Comparison of ENCODE assay signal across 7 mouse cellular contexts in the genomic region with DNA sequence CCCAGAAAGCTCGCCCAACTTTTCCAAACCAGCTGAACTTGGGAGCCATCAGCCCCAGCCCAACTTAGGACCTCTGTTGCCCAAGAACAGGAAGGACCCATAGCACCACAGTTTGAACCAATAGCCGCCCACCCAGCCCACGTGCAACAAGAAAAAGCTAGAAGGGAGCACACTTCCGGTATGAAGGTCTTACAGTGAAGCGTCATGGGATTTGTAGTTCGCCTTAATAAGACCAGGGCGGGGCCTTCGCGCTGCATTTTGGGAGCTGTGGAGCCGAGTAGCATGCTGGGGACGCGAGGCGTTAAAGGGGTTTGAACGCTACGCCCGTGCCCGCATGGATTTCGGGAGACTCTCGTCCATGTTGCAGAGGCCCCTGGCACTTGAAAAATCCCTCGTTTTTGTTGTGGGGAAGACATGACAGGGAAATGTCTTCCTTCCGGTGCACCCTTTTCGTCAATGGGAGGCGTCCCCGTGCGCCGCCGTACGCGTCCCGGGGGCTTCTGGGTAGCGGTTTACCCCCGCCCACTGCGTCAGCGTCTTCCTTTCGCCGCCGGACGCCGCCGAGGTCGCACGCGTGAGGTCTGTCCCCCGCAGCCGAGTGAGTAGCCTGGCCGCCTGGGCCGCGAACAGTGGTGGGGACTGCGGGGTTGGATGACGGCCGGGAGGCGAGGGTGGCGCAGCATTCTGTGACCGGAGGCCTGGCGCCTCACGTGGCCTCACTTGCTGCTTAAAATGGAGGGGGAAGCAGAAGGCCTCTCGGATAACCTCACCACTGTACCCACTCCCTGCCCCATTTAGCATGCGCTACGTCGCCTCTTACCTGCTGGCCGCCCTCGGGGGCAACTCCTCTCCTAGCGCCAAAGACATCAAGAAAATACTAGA. TPM values are rescaled to one million over a fixed set of nuclear protein-coding genes. Genes with fewer than 3 reads are reported as not detected.
DNase-seq lines count a peak whose midpoint lies in the region; ATAC-seq lines count a peak whose summit lies in the region.

Gene Rplp2, plus strand, starts transcription at position 261 of the 882 bp plus-strand sequence.

- H3K4me3 ChIP-seq in embryonic facial prominence, embryonic 12.5 days = peak within 1 kb of the TSS; percentile 78
- peak within 1 kb of the TSS; percentile 87 for H3K4me3 ChIP-seq in limb, embryonic 13.5 days
- H3K4me3 ChIP-seq in midbrain, embryonic 16.5 days (ENCODE audit: low read depth, low read length) = peak within 1 kb of the TSS; percentile 87

- H3K9me3 ChIP-seq in embryonic facial prominence, embryonic 12.5 days = no peaks in the 10 kb centered on the region
- H3K9me3 ChIP-seq in limb, embryonic 13.5 days = no peaks in the 10 kb centered on the region
- no peaks in the 10 kb centered on the region for H3K9me3 ChIP-seq in midbrain, embryonic 16.5 days (replicated peaks; ENCODE audit: control insufficient read depth, low read length, poor library complexity, severe bottlenecking)

- H3K4me2 ChIP-seq in embryonic facial prominence, embryonic 12.5 days (replicated peaks) = peak within 1 kb of the TSS; percentile 71
- H3K4me2 ChIP-seq in limb, embryonic 13.5 days (replicated peaks) = peak within 1 kb of the TSS; percentile 76
- peak within 1 kb of the TSS; percentile 68 for H3K4me2 ChIP-seq in midbrain, embryonic 16.5 days (ENCODE audit: low read length)

- H3K27me3 ChIP-seq in embryonic facial prominence, embryonic 12.5 days = no peaks in the 10 kb centered on the region
- no peaks in the 10 kb centered on the region for H3K27me3 ChIP-seq in limb, embryonic 13.5 days
- H3K27me3 ChIP-seq in midbrain, embryonic 16.5 days (ENCODE audit: control insufficient read depth, insufficient read depth, low read depth, low read length) = no peaks in the 10 kb centered on the region

- WGBS in embryonic facial prominence, embryonic 12.5 days = under 1% methylated on average over 63 of the region's 63 CpGs
- WGBS in limb, embryonic 13.5 days = under 1% methylated on average over 63 of the region's 63 CpGs
- WGBS in midbrain, embryonic 16.5 days = under 1% methylated on average over 63 of the region's 63 CpGs

- H3K9ac ChIP-seq in embryonic facial prominence, embryonic 12.5 days = peak within 1 kb of the TSS; percentile 91
- peak within 1 kb of the TSS; percentile 93 for H3K9ac ChIP-seq in limb, embryonic 13.5 days
- peak within 1 kb of the TSS; percentile 85 for H3K9ac ChIP-seq in midbrain, embryonic 16.5 days (ENCODE audit: low read depth, low read length)

- DNase-seq in adrenal gland, postnatal 25 days = peak; percentile 93
- DNase-seq in heart, adult 18-20 months = peak; percentile 96
- peak; percentile 93 to 95 for DNase-seq in kidney, adult 8-10 months
- peak; percentile 94 to 95 for DNase-seq in spleen, postnatal 10 days (ENCODE audit: low spot score in 2 of 2)

- peak; percentile 85 for ATAC-seq in embryonic facial prominence, embryonic 12.5 days (ENCODE audit: insufficient number of reproducible peaks, insufficient read depth, low FRiP score, low TSS enrichment)
- ATAC-seq in limb, embryonic 13.5 days (ENCODE audit: low FRiP score, low read depth) = peak; percentile 92
- peak; percentile 95 for ATAC-seq in midbrain, embryonic 16.5 days

- peaks cover 21% of the 10 kb centered on the region for H3K4me1 ChIP-seq in embryonic facial prominence, embryonic 12.5 days
- peaks cover 30% of the 10 kb centered on the region for H3K4me1 ChIP-seq in limb, embryonic 13.5 days
- H3K4me1 ChIP-seq in midbrain, embryonic 16.5 days (ENCODE audit: control insufficient read depth, insufficient read depth, low read length) = peaks cover 13% of the 10 kb centered on the region

- peaks cover 37% of the 10 kb centered on the region for H3K36me3 ChIP-seq in embryonic facial prominence, embryonic 12.5 days
- H3K36me3 ChIP-seq in limb, embryonic 13.5 days = peaks cover 40% of the 10 kb centered on the region
- H3K36me3 ChIP-seq in midbrain, embryonic 16.5 days (ENCODE audit: control insufficient read depth, insufficient read depth, low read length) = peaks cover 14% of the 10 kb centered on the region; the same call in 1 of the 2 replicates

- peak within 1 kb of the TSS; percentile 81 for H3K27ac ChIP-seq in embryonic facial prominence, embryonic 12.5 days
- peak within 1 kb of the TSS; percentile 56 for H3K27ac ChIP-seq in limb, embryonic 13.5 days
- H3K27ac ChIP-seq in midbrain, embryonic 16.5 days (ENCODE audit: low read length) = peak within 1 kb of the TSS; percentile 97

RNA-seq across cellular contexts. Expression of gene Rplp2, which starts in this region (rescaled TPM):
- total RNA-seq in adrenal gland, postnatal 25 days (2021) = 917 and 919 TPM in 2 replicates
- polyA plus RNA-seq in embryonic facial prominence, embryonic 12.5 days (2016; fragmentation: Nextera tagmentation; extraction: Ambion mirVana) = 1,180 and 1,203 TPM in 2 replicates
- total RNA-seq in heart, adult 18-20 months (2021) = 1,000 to 10,000 TPM in 1 of 2 experiments, 100 to 1,000 TPM in 1; 998 to 1,000 TPM
- 1,214 and 1,220 TPM in 2 replicates for polyA plus RNA-seq in limb, embryonic 13.5 days (2015; fragmentation: Nextera tagmentation; extraction: Ambion mirVana)
- 607 and 649 TPM in 2 replicates for polyA plus RNA-seq in midbrain, embryonic 16.5 days (2015; fragmentation: Nextera tagmentation; extraction: Ambion mirVana)

Comparison
In these comparisons a context has a peak if more than half of its experiments do, and no peak if none do; other contexts are left out.
1. Peak in every context shown above with its lines: DNase-seq, ATAC-seq, H3K4me3 ChIP-seq and H3K27ac ChIP-seq.